Mouse (Mus musculus) cerebellum, postnatal 14 days (tissue): Measurements from ENCODE around the gene Gm10570.

Source experiments
- DNase-seq, 2 experiments: peaks; one replicate each; pipeline ENCODE4 v3.0.0; 2021; ENCODE audit warnings: mixed read lengths in 2 of 2

The Gm10570 gene

DNA sequence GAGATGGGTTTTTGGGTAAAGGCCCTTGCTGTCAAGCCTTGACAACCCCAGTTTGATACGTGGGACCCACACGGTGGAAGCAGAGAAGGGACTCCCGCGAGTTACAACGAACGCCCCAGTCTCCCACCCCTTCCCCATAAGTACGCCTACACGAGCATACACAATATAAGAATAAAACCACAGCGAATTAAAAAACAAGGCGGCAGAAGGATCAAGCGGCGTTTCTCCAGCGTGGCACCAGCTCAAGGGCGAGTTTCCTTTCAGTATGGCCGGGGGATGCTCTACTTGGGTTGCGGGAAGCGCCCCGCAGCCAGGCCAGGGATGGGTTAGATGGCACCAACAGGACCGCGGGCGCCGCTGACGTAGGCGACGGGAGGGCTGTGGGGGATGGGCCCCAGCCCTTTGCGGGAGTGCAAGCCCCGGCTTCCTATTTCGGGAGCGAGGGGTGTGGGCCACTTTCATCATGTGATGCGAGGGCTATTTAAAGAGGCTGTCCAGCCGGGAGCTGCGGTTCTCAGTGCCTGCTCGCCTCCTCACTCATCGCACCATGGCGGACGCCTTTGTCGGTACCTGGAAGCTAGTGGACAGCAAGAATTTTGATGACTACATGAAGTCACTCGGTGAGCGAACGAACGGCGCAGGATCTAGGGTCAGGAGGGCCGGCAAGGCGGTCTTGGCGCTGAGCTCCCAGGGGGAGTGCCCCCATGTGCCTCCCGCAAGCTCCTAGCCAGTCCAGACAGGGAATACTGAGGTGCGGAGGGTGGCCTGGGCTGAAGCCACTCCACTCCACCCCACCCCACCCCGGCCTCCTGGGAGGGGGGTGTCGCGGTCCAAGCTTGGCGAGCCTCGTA lies at the start of gene Gm10570, which contains the start of gene Fabp3:
Gm10570 (minus strand) TSS at position 444 of the 851 bp plus-strand sequence.
Fabp3 (plus strand) TSS at position 365 of the 851 bp plus-strand sequence.
- DNase-seq = peak; percentile 81 to 84

DNA sequence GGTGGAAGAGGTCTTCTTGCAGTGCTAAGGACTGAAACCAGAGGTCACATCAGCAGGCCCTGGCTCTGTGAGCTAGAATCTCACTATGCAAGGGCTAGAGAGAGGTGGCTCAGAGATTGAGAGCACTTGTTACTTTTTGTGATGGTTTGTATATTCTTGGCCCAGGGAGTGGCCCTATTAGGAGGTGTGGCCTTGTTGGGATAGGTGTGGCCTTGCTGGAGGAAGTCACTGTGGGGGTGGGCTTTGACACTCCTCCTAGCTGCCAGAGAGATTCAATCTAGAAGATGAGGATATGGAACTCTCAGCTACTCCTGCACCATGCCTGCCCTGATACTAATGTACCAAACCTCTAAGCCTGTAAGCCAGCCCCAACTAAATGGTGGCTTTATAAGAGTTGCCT lies 49.5 kb upstream of the Gm10570 start:
- no peak for DNase-seq

DNA sequence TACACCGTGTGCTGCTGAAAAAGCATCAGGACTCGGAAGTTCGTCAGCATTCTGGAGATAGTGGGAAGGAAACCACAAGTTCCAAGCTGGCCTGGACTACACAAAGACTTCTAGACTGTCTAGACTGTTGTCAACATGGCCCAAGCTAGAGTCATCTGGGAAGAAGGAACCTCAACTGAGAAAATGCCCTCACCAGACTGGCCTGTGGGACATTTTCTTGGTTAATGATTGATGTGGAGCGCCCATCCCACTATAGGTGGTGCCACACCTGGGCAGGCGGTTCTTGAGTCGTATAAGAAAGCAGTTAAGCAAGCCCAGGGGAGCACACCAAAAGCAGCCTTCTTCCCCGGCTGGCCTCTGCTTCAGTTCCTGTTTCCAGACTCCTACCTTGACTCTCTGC lies 44.1 kb upstream of the Gm10570 start:
- DNase-seq = no peak

DNA sequence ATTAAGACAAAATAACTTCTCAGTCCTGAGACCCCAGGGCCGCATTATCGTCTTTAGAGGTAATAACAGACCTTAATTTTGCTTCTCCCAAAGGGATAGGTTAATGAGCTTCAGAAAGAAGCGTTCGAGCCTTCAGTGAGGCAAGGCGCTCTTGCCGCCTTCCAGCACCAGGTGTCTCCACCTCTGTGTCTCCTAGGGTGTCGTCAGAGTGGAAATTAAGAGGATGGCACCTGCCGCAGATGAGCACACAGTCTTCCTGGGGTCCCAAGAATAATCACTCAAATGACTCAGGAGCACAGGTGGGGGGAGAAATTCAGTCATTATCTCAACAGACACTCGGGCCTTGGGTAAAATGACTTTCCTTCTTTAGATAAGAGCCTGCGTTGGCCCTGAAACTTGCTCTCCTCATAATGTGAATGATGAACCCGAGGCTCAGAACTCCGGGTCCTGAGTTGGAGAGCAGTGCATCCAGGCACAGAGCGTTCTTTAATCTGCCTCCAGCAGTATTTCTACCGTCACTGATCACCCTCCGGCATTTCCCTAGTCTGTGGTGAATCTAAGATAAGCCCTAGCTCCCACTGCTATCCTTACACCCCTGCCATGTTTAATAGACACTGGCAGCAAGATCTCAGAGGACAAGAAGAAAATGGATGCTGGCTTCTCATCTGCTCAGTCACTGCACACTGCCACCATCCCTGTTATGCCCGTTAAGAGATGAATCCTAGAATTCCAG lies 42.4 kb upstream of the Gm10570 start:
- no peak for DNase-seq

DNA sequence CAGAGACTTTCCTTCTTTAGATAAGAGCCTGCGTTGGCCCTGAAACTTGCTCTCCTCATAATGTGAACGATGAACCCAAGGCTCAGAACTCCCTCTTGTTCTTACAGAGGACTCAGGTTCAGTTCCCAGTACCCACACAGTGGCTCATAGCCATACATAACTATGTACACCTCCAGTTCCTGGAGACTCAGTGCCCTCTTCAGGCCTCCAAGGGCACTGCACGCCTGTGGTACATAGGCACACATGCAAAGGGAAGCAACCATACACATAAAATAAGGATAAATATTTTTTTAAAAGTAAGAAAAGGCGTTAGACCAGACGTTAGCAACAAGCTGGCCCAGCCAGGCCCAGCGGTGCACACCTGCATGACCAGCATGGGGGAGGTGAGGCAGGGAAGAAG lies 41.2 kb upstream of the Gm10570 start:
- DNase-seq = peak in 1 of 2 experiments; percentile 28

DNA sequence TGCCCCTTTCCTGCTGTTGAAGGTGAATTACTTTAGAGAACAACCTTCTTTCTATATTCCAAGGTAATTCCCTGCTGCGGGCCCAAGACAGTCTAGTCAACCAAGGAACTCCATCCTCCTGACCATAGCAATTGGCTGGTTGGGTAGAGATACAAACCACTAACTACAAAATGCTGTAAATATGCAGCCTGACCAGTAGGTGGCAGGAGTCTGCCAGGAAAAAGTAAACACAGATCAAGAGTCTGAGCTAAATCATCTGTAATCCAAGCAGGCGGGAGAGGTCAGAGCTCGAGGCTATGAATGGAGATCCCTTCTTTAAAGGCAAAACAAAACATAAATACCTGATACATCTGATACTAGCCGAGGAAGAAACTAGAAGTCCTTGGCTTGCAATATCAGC lies 33.2 kb upstream of the Gm10570 start:
- peak; percentile 66 to 76 for DNase-seq

DNA sequence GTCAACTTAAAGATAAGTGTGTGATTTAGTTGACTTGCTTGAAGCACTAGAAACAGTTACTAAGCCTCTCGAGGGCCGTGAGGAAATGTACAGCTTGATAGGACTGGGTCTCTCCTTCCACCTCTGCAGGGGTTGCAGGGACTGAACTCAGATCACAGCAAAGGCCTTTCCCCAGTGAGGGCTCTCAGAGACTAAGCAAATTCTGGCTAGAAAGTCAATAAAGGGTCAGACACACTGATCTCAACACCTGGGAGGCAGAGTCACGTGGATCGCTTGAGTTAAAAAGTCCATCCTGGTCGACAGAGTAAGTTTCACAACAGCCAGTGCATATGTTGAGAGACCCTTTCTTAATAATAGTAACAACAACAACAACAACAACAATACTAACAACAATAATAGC lies 27.4 kb upstream of the Gm10570 start:
- no peak for DNase-seq

DNA sequence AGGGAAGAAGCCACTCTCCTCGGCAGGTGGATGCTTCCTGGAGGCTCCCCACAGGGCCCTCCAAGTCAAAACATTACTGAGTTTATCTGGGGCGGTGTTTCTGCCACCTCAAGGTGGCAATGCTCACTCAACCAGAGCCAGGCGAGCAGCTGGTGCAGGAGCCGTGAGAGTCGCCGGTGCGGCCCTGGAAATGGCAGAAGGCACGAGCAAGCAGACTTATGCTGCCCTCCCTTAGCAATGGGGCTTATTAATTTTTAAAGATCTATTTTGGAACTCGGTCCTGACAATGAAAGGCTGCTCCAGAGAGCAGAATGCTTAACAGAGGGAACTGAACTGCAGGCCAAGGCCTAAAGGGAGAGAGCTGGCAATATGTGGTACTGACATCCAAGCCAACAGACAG lies 18.9 kb upstream of the Gm10570 start:
- peak; percentile 80 for DNase-seq

DNA sequence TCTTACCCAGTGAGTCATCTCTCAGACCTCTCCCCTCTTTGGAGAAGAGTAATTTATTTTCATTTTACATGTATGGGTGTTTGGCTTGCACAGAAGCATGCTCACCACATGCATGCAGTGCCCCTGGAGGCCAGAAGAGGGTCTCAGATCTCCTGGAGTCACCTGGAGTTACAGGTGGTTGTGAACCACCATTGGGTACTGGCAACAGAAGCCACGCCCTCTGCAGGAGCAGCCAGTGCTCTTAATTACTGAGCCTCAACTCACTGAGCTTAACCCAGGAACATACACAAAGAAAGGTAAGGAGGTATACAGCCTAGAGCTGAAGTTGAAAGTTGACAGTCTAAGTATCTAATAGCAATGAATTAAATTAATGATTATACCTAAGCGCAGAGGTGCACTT lies 17.0 kb upstream of the Gm10570 start:
- DNase-seq = no peak

DNA sequence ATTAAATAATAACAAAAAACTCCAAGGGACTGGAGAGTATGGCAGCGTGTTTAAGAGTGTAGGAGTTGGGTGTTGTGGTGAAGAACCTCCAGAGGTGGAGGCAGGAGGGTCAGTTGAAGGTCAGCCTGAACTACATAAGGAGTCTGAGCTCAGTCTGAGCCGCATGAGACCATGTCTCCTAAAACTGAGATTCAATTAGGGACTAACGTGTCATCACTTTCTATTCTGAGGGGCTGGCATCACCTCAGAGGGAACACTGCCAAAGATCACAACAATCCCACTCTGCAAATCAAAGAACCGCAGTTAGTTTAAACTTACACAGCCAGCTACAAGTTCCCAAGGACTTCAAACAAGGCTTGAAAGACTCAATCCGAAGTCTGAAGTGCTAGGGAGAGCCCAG lies 15.1 kb upstream of the Gm10570 start:
- peak in 1 of 2 experiments; percentile 42 for DNase-seq

DNA sequence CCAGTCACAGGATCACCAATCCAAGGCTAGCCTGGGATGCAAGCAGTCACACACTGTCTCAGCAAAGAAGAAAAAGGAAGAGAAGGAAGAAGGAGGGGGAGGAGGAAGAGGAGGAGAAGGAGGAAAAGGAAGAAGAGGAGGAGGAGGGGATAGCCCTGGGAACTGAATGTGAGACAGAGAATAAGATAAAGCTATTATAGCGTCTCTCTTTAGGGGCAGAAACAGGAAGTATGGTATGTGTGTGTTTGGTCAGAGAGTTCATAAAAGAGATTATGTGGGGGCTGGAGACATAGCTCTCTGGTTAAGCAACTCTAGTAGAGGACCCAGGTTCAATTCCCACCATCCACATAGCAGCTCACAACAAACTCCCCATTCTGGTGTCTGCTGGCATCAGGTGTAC lies 14.7 kb upstream of the Gm10570 start:
- DNase-seq = no peak

DNA sequence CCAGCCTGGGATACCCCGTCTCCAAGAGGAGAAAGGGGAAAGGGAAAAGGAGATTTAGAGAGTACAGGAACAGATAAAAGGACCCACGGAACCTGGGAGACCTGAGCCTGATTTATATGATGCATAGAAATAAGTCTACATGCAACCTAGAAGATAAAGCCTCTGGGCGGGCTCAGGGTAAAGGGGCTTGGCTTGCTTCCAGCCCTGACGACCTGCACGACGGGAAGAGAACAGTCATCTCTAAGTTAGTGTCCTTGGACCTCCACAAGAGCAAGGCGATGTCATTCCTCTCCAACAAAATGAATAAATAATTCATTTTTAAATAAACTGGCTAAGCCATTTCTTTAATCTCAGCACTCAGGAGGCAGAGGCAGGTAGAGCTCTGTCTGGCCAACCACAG lies 14.1 kb upstream of the Gm10570 start:
- DNase-seq = no peak

DNA sequence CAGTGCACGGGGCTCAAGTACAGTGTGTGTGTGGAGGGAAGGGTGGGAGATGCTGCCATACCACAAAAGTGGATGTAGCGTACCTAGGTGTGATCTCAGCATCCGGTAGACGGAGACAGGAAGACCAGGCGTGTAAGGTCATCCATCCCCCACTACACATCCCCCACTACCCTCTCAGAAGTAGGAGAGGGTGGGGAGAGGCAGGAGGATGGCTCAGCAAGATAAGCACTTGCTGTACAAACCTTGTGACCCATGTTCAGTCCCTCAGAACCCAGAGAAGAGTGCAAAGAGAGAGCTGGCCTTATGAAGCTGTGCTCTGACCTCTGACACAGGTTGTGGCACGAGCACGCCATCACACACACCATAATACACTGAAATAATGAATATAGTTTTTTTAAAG lies 13.2 kb upstream of the Gm10570 start:
- DNase-seq = no peak

DNA sequence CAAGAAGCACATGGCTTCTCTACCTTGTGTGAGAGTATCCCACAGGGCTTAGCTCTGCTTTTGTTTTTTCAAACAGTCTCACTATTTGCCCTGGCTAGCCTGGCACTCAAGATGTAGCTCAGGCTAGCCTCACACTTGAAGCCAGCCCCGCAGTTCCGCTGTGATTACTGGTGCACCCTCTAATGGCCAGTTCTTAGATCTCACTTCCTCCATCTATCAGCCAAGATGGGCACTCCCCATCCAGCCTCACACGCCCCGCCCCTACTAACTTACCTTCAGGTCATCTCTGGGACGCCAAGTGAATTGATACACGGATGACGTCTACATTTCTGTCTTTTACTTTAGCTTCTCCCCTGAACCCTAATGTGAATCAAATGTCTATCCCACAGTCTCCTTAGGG lies 11.1 kb upstream of the Gm10570 start:
- DNase-seq = no peak

DNA sequence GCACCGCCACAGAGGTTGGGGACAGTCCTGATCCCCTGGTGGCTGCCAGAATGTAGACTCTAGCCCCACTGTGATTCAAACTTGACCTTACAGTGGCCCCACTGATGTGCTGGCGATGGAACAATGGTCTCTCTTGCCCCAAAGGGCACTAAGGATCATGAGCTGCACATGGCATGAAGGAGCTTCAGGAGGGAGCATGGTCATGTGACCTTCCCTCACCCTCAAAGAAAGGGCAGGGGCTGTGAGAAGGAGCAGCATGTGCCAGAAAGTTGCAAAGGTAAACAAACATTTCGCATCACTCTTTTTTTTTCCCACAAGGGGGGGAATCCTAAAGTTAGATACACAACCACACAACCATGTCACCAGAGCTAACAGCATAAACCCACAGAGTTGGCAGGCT lies 9.6 kb upstream of the Gm10570 start:
- no peak for DNase-seq

DNA sequence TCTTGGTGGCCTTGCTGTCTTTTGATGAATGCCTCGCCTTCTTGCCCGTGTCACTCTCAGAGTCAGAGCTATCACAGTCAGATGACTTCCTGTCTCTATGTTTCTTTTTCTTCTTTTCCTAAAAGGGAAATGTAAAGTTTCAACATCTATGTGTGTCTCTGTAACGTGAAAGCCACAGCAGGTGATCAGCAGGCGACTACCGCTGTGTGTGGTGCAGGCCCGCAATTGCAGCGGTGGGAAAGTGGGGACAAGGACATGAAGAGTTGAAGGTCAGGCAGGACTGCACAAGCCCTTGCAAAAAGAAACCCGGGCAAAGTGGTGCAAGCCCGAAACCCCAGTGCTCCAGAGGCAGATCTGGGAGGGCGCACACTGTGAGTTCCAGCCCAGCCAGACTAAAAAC lies 8.2 kb upstream of the Gm10570 start:
- no peak for DNase-seq

DNA sequence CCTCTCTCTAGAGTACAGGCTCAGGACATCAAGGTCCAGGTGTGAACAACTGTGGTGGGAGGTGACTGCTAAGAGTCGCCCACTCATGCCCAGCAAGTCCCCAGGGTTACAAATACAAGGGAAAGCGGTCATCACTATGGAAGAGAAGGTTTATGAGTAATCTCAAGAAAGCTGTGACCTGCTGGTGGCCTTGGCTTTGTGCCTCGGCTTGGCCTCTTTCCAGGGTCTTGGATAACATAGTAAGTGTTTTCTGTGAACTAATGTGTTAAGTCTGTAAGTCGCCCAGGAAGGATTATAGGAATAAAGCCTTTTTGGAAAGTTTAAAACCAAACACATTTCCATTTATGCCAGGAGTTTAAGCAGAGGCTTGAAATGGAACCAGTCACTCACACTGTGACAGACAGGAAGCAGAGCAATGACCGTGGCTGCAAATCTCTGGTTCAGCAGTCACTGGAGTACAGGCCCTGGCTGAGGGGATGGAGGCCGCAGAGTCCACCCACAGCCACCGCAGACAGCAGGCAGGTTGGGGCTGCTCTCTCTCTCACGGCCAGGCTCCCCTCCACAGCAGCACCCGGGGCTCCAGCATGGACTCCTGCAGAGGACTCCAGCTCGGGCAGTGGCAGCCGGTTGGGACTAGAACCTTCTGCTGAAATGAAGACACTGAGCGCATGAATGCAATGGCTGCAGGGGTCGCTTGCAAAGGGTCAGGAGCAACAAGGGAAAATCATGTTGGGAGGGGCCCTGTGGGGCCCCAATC lies 7.5 kb upstream of the Gm10570 start:
- peak in 1 of 2 experiments; percentile 74 for DNase-seq

DNA sequence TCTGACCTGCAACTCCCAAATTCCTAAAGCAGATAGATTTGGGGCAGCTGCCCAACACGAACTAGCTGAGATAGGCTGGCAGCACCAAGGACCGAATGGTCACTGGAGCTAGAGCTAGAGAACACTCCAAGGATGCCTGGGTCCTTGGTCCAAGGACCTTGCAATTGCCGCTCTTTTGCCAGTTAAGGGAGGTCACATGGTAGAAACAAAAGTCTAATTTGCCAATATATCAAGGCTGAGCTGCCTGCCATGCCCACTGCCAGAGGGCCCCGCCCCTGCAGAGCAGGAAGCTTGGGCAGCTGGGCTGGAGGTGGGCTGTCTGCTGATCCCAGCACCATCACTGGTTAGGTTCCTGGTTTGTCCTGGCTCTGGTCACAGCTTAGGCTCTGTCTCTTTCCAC lies 5.1 kb upstream of the Gm10570 start:
- no peak for DNase-seq

DNA sequence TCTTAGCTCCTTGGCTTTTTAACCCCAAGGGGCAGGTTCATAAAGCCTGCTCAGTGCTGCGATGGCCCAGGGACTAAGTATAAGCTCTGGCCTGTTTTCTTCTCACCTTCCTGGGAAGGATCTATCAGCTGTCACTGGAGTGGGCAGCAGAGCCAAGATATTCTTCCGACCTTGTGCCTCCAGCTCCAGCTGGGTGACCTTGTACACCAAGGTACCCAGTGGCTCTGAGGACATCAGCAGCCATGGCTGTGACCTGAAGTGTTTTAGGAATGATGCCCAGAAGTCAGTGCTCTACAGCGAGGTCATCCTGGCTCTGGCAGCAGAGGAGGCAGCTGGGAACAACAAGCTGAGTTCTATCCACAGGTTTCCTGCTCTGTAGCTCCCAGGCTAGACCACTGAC lies 4.1 kb upstream of the Gm10570 start:
- DNase-seq = no peak

DNA sequence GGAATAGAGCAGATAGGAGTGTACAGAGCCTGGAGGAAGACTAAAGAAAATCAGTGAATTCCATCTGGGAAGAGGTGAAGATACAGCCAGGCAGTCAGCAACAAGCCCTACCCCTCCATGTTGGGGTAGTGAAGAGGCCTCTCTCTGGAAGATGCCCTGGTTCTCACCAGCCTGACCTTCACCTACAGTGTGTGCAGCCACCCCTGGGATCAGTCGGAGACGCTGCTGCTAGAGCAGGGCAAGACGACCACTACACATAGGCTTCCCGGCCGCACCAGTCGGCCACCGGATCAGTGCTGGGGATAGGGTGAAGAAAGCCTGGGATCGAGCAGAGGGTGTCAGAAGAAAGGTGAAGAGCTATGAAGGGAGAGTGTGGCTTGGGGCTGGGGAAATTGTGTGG lies 780 bp upstream of the Gm10570 start:
- DNase-seq = no peak

DNA sequence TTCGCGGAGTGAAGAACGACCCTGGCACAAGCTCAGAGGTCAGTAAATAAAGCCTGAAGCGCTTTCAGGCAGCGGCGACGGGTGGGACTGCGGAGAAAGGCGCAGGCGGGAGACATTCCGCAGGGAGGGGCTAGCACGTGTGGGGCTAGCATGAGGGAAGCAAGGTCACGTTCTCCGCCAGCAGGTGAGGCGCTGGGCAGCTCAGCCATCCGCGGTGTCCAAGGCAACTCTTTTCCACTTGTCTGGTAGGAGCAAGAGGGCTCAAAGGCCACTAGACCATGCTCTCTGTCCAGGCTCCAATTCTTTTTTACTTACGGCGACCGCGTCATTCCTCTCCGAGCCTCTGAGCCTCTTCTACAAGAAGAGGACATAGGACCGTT lies 633 bp downstream of the Gm10570 start:
- DNase-seq = peak; percentile 72 to 77

DNA sequence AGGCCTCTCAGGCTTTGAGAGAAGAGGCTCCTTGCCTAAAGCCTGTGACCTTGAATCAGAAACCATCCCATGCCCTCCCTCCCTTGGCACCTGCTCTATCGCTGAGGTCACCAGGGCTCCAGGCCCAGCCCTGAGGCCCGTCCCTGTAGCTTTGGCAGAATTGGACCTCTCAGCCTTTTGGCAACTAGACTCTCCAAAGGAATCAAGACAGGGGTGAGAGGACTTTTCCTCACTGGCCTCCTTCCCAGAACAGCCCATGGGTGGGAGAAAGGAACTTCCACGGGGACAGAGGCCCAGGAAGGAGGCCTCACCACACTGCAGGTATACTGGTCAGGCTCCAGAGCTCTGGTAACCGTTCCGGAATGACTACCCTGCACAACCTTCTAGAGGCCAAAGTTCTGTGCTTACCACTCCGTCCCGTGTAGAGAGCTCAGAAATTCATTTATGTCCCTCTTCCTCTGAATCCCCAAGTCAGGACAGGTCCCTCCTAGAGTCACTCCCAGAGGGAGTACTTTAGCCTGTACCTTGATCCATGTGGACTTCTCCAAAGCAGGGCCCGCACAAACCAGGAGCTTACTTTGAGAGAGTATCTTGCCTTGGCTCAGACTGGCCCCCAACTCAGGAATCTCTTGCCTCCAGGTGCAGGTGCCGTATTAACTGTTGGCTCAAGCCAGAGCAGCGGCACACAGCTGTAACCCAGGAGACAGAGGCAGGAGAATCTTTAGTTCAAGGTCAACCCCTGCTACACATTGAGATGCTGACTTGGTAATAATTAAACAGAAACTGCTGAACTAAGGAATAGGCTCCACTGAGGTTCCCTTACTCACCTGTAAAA lies 1.5 kb downstream of the Gm10570 start:
- DNase-seq = peak; percentile 43 to 56

DNA sequence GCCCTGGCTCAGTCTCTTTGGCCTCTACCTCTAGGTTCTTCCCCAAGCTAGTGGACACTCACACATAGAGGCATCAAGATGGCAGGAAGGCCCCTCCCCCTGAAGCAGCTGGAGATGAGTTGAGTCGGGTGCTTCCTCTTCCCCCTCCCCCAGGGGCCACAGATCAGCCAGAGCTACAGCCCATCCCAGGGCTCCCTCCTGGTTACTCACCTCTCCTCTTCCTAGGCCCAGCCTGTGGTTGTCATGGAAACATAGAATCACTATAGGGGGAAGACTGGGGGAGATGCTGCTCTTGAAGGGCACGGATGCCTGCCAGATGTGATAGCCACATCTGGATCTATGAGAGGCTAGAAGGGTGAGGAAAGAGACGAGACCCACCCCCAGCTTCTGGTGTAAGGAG lies 3.7 kb downstream of the Gm10570 start:
- DNase-seq = no peak
